Mouse (Mus musculus): Measurements from ENCODE around the gene Vps41. TPM values are rescaled to one million over a fixed set of nuclear protein-coding genes. Genes with fewer than 3 reads are reported as not detected.

Vps41 gene
- polyA plus RNA-seq, 1 experiment from 2014 or later: 91.3 TPM

DNA sequence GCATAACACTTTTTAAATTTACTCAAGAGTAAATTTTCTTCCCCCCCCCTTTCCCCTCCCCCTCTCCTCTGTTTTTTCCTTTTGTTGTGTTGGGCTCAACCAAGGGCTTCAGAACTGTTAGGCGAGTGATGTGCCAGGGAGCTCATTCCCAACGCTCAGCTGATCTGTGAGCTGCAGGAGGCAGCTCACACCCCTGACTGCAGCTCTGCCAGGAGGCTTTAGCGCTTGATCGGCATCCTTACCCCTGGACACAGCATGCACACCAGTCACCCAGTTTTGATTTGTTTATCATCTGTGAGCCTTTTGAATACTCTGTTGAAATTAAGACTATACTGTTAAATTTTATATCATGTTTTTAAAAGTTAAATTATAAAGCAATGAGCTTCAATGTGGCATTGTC lies 123.3 kb downstream of the Vps41 start:
- no peak overlapping the region for H3K4me3 ChIP-seq (ENCODE audit: low read depth, low read length)
- no peak overlapping the region for H3K4me2 ChIP-seq (ENCODE audit: low read depth, low read length)
- H3K27me3 ChIP-seq (ENCODE audit: control insufficient read depth, insufficient read depth, low read length): no peaks in the 10 kb centered on the region
- 68% methylated on average over 4 of the region's 4 CpGs for WGBS
- ATAC-seq (replicated peaks; ENCODE audit: insufficient number of reproducible peaks, low FRiP score, low TSS enrichment, low read depth) (no peak), DNase-seq (ENCODE audit: low spot score) (no peak)
- H3K9me3 ChIP-seq (replicated peaks; ENCODE audit: control insufficient read depth, low read length): no peaks in the 10 kb centered on the region
- no peak overlapping the region for H3K27ac ChIP-seq (replicated peaks; ENCODE audit: low read depth, low read length)
- H3K4me1 ChIP-seq (ENCODE audit: control insufficient read depth, insufficient read depth, low read length): no peaks in the 10 kb centered on the region
- no peaks in the 10 kb centered on the region for H3K36me3 ChIP-seq (replicated peaks; ENCODE audit: control insufficient read depth, insufficient read depth, low read depth, low read length)
- no peak overlapping the region for H3K9ac ChIP-seq (replicated peaks; ENCODE audit: low read length)

DNA sequence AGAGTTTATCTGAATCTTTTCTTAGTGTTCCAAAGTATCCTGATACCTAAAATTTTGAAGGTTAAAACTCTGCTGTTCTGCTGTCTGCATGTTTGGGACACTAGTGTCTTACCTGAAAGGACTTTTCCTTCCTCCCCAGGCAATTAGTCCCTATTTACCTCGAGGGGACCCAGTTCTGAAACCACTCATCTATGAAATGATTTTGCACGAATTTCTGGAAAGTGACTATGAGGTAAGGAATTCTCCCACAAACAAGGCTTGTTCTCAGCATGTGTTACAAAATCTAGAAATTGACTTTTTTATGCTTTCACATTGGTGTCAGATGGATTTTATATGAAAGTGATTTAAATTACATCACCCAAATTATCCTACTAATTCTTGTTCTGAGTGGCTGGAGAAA lies 123.9 kb downstream of the Vps41 start:
- Histone ChIP-seq H3K9ac (replicated peaks; ENCODE audit: low read length) (no peak overlapping the region), H3K9me3 (replicated peaks; ENCODE audit: control insufficient read depth, low read length) (no peaks in the 10 kb centered on the region), H3K27ac (replicated peaks; ENCODE audit: low read depth, low read length) (no peak overlapping the region), H3K4me1 (ENCODE audit: control insufficient read depth, insufficient read depth, low read length) (no peaks in the 10 kb centered on the region), H3K4me2 (ENCODE audit: low read depth, low read length) (no peak overlapping the region), H3K4me3 (ENCODE audit: low read depth, low read length) (no peak overlapping the region), H3K27me3 (ENCODE audit: control insufficient read depth, insufficient read depth, low read length) (no peaks in the 10 kb centered on the region), H3K36me3 (replicated peaks; ENCODE audit: control insufficient read depth, insufficient read depth, low read depth, low read length) (no peaks in the 10 kb centered on the region)
- ATAC-seq (replicated peaks; ENCODE audit: insufficient number of reproducible peaks, low FRiP score, low TSS enrichment, low read depth): no peak
- no peak for DNase-seq (ENCODE audit: low spot score)
- WGBS: 74% methylated on average over 2 of the region's 2 CpGs

DNA sequence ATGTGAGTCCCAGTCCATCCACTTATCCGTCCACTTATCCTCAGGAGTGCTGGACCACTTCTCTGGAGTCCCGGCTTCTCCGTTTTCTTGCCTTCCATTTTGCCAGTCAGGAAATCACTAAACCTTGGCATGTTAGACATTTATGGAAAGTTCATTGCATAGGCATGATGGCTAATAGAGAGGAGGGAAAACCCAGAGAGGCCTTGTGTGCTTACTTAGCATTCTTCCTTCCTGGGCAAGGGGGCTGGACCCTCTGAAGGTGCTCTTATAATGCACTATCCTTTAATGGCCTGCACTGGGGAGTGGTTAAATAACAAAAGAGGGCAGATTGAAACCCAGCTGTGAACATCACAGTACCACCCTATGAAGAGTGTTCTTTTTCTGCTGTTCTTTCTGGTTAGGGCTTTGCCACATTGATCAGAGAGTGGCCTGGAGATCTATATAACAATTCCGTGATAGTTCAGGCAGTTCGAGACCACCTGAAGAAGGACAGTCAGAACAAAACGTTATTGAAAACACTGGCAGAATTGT lies 124.7 kb downstream of the Vps41 start:
- H3K4me1 ChIP-seq (ENCODE audit: control insufficient read depth, insufficient read depth, low read length): no peaks in the 10 kb centered on the region
- no peak overlapping the region for H3K9ac ChIP-seq (replicated peaks; ENCODE audit: low read length)
- H3K4me2 ChIP-seq (ENCODE audit: low read depth, low read length): no peak overlapping the region
- H3K36me3 ChIP-seq (replicated peaks; ENCODE audit: control insufficient read depth, insufficient read depth, low read depth, low read length): no peaks in the 10 kb centered on the region
- no peaks in the 10 kb centered on the region for H3K27me3 ChIP-seq (ENCODE audit: control insufficient read depth, insufficient read depth, low read length)
- no peaks in the 10 kb centered on the region for H3K9me3 ChIP-seq (replicated peaks; ENCODE audit: control insufficient read depth, low read length)
- no peak for ATAC-seq (replicated peaks; ENCODE audit: insufficient number of reproducible peaks, low FRiP score, low TSS enrichment, low read depth)
- DNase-seq (ENCODE audit: low spot score): no peak
- H3K4me3 ChIP-seq (ENCODE audit: low read depth, low read length): no peak overlapping the region
- WGBS: 87% methylated on average over 6 of the region's 6 CpGs
- H3K27ac ChIP-seq (replicated peaks; ENCODE audit: low read depth, low read length): no peak overlapping the region

DNA sequence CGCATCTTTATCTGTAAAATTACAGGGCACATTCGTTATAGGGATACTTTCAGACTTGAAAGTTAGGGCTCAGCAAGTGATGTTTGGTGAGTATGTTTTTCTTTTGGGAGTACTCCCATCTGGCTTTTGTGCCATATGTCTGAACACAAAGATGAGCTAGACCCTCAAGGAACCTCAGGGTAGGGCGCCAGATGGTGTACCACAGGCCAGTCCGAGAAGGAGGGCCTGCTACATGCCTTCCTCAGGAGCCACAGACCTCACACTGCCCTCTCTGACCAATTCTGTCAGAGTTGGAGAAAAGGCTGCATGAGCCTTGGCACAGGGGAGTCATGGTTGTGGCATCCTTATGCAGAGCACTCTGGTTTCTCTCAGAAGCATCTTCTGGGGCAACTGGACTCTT lies 125.5 kb downstream of the Vps41 start:
- Histone ChIP-seq H3K9ac (replicated peaks; ENCODE audit: low read length) (no peak overlapping the region), H3K27me3 (ENCODE audit: control insufficient read depth, insufficient read depth, low read length) (no peaks in the 10 kb centered on the region), H3K9me3 (replicated peaks; ENCODE audit: control insufficient read depth, low read length) (no peaks in the 10 kb centered on the region), H3K4me2 (ENCODE audit: low read depth, low read length) (no peak overlapping the region), H3K4me3 (ENCODE audit: low read depth, low read length) (no peak overlapping the region), H3K4me1 (ENCODE audit: control insufficient read depth, insufficient read depth, low read length) (no peaks in the 10 kb centered on the region), H3K36me3 (replicated peaks; ENCODE audit: control insufficient read depth, insufficient read depth, low read depth, low read length) (no peaks in the 10 kb centered on the region), H3K27ac (replicated peaks; ENCODE audit: low read depth, low read length) (no peak overlapping the region)
- 88% methylated on average over 4 of the region's 4 CpGs for WGBS
- DNase-seq (ENCODE audit: low spot score): no peak
- no peak for ATAC-seq (replicated peaks; ENCODE audit: insufficient number of reproducible peaks, low FRiP score, low TSS enrichment, low read depth)

DNA sequence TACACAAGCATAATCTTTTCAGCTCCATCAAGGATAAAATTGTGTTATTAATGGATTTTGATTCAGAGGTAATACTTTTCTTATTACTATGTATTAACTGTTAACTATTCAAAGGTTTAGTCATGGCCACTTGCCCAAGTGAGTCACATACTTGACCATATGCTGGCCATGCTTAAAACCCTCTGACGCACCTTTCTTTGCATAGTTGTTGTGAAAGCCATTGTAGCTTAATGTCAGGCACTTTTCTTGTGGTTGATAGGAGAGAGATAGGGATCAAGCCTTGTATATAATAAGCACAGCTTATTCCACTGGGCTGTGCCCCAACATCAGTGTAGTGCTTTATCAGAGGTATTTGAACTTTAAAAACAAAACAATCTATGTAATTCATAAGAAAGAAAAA lies 126.5 kb downstream of the Vps41 start:
- no peak overlapping the region for H3K4me3 ChIP-seq (ENCODE audit: low read depth, low read length)
- 92% methylated on average over 1 of the region's 1 CpGs for WGBS
- ATAC-seq (replicated peaks; ENCODE audit: insufficient number of reproducible peaks, low FRiP score, low TSS enrichment, low read depth): no peak
- no peaks in the 10 kb centered on the region for H3K4me1 ChIP-seq (ENCODE audit: control insufficient read depth, insufficient read depth, low read length)
- no peak overlapping the region for H3K4me2 ChIP-seq (ENCODE audit: low read depth, low read length)
- no peaks in the 10 kb centered on the region for H3K9me3 ChIP-seq (replicated peaks; ENCODE audit: control insufficient read depth, low read length)
- no peak overlapping the region for H3K27ac ChIP-seq (replicated peaks; ENCODE audit: low read depth, low read length)
- no peak overlapping the region for H3K9ac ChIP-seq (replicated peaks; ENCODE audit: low read length)
- H3K36me3 ChIP-seq (replicated peaks; ENCODE audit: control insufficient read depth, insufficient read depth, low read depth, low read length): no peaks in the 10 kb centered on the region
- H3K27me3 ChIP-seq (ENCODE audit: control insufficient read depth, insufficient read depth, low read length): no peaks in the 10 kb centered on the region
- DNase-seq (ENCODE audit: low spot score): no peak

DNA sequence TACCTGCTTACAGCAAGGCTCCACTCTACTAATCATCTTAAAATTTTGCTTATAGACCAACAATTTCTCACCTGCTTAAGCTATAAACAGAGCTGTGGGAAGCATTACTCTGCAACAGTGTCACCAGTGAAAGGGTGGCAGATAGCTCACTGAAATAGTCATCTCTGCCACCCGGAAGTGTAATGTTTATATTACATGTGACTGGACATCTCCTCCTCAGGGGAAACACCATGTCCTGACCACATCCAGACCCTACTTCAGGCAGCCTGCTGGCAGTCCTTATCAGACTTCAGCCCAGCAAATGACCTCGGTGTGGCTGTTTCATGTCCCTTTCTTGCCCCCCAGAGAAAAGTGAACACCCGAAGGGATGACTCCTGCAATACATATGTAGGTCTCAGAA lies 130.3 kb downstream of the Vps41 start:
- ATAC-seq (replicated peaks; ENCODE audit: insufficient number of reproducible peaks, low FRiP score, low TSS enrichment, low read depth) (no peak), DNase-seq (ENCODE audit: low spot score) (no peak)
- H3K9ac ChIP-seq (replicated peaks; ENCODE audit: low read length): no peak overlapping the region
- H3K4me2 ChIP-seq (ENCODE audit: low read depth, low read length): no peak overlapping the region
- no peaks in the 10 kb centered on the region for H3K9me3 ChIP-seq (replicated peaks; ENCODE audit: control insufficient read depth, low read length)
- H3K4me3 ChIP-seq (ENCODE audit: low read depth, low read length): no peak overlapping the region
- H3K27ac ChIP-seq (replicated peaks; ENCODE audit: low read depth, low read length): no peak overlapping the region
- 80% methylated on average over 3 of the region's 3 CpGs for WGBS
- no peaks in the 10 kb centered on the region for H3K4me1 ChIP-seq (ENCODE audit: control insufficient read depth, insufficient read depth, low read length)
- no peaks in the 10 kb centered on the region for H3K36me3 ChIP-seq (replicated peaks; ENCODE audit: control insufficient read depth, insufficient read depth, low read depth, low read length)
- H3K27me3 ChIP-seq (ENCODE audit: control insufficient read depth, insufficient read depth, low read length): no peaks in the 10 kb centered on the region

DNA sequence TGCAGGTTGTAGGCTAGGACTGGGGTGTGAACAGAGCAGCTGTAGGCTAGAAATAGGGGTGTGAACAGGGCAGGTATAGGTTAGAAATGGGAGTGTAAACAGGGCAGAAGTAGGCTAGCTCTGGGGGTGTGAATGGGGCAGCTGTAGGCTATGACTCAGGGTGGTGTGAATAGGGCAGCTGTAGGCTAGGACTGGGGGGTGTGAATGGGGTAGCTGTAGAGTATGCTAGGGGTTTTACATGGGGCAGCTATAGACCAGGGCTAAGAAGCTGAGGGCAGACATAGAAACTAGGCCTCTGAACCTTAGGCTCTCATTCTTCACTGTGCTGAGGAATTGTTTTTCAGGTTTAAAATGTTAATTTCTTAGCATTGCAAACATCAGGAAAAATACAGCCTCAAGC lies 132.5 kb downstream of the Vps41 start:
- Histone ChIP-seq H3K27ac (replicated peaks; ENCODE audit: low read depth, low read length) (no peak overlapping the region), H3K27me3 (ENCODE audit: control insufficient read depth, insufficient read depth, low read length) (no peaks in the 10 kb centered on the region), H3K4me2 (ENCODE audit: low read depth, low read length) (no peak overlapping the region), H3K4me1 (ENCODE audit: control insufficient read depth, insufficient read depth, low read length) (no peaks in the 10 kb centered on the region), H3K9me3 (replicated peaks; ENCODE audit: control insufficient read depth, low read length) (no peaks in the 10 kb centered on the region), H3K9ac (replicated peaks; ENCODE audit: low read length) (no peak overlapping the region), H3K36me3 (replicated peaks; ENCODE audit: control insufficient read depth, insufficient read depth, low read depth, low read length) (no peaks in the 10 kb centered on the region), H3K4me3 (ENCODE audit: low read depth, low read length) (no peak overlapping the region)
- ATAC-seq (replicated peaks; ENCODE audit: insufficient number of reproducible peaks, low FRiP score, low TSS enrichment, low read depth) (no peak), DNase-seq (ENCODE audit: low spot score) (no peak)

DNA sequence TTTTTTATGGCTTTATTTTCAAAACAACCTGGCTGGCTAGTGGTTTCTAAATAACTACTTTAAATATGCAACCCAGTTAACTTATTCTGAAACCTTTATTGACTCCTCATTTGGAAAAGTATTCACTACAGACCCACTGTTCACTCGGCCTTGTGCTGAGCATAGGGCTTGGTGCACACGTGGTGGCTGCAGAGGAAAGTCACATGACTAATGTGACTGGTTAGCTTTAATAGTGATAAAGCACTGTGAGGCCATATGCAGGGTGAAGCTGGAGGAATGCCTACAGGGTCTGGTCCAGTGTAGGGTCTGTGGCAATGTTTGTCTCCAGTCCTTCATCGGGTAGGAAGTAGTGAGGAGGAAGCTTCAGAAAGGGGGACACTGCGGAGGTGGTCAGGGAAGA lies 134.1 kb downstream of the Vps41 start:
- WGBS: 83% methylated on average over 4 of the region's 4 CpGs
- no peak for ATAC-seq (replicated peaks; ENCODE audit: insufficient number of reproducible peaks, low FRiP score, low TSS enrichment, low read depth)

More for the DNA sequence above, 134.1 kb downstream of the Vps41 start:
- no peak overlapping the region for H3K4me3 ChIP-seq (ENCODE audit: low read depth, low read length)
- H3K4me1 ChIP-seq (ENCODE audit: control insufficient read depth, insufficient read depth, low read length): no peaks in the 10 kb centered on the region
- DNase-seq (ENCODE audit: low spot score): no peak
- H3K27ac ChIP-seq (replicated peaks; ENCODE audit: low read depth, low read length): no peak overlapping the region
- no peaks in the 10 kb centered on the region for H3K27me3 ChIP-seq (ENCODE audit: control insufficient read depth, insufficient read depth, low read length)
- H3K36me3 ChIP-seq (replicated peaks; ENCODE audit: control insufficient read depth, insufficient read depth, low read depth, low read length): no peaks in the 10 kb centered on the region
- no peak overlapping the region for H3K4me2 ChIP-seq (ENCODE audit: low read depth, low read length)
- H3K9me3 ChIP-seq (replicated peaks; ENCODE audit: control insufficient read depth, low read length): no peaks in the 10 kb centered on the region
- H3K9ac ChIP-seq (replicated peaks; ENCODE audit: low read length): no peak overlapping the region

Data from embryonic facial prominence, embryonic 11.5 days (tissue).